In the genomic region with DNA sequence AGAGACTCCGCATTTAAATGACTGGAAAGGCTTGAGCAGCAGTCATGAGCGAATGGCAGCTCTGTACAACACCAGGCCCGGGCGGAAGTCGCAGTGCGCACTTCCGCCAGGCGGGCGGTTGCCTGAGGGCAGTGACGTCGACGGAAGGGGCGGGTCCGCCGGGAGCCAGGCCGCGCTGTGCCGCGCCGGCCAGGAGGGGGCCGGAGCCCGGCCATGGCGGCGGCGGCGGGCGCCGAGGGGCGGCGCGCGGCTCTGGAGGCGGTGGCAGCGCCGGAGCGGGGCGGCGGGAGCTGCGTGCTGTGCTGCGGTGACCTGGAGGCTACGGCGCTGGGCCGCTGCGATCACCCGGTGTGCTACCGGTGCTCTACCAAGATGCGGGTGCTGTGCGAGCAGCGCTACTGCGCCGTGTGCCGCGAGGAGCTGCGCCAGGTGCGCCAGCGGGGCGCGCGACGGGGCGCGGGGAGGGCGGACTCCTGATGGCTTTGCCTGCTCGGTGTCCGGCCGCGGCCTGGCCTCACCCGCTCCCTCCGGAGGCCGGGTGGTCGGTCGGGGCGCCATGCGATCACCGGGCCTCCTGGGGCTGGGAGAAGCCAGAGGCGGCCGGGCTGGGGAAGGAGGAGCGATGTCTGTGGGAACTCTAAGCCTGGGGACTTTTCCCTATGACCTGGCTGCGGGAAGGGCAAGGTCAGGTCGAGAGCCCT, we compare ENCODE assay signal across 7 mouse cellular contexts. TPM values are rescaled to one million over a fixed set of nuclear protein-coding genes. Genes with fewer than 3 reads are reported as not detected.
A peak's percentile ranks its signal among the peaks of the same experiment; 100 is the strongest.
DNase-seq lines count a peak whose midpoint lies in the region; ATAC-seq lines count a peak whose summit lies in the region.

A gene (plus strand): TSS at position 143 of the 701 bp plus-strand sequence.

- no peaks in the 10 kb centered on the region for H3K9me3 ChIP-seq in embryonic facial prominence, embryonic 11.5 days (replicated peaks; ENCODE audit: control insufficient read depth, low read length)
- H3K9me3 ChIP-seq in limb, embryonic 11.5 days (ENCODE audit: control insufficient read depth, low read length), result no peaks in the 10 kb centered on the region
- H3K9me3 ChIP-seq in midbrain, embryonic 14.5 days (ENCODE audit: control insufficient read depth, low read length), result no peaks in the 10 kb centered on the region

- DNase-seq in adrenal gland, postnatal 14 days, result peak; percentile 98
- DNase-seq in embryonic facial prominence, embryonic 11.5 days (ENCODE audit: low spot score), result peak; percentile 96
- peak; percentile 99 for DNase-seq in heart, adult 11 months
- peak; percentile 95 for DNase-seq in kidney, adult 18-20 months
- peak; percentile 94 for DNase-seq in limb, embryonic 11.5 days (ENCODE audit: low spot score)
- peak; percentile 98 for DNase-seq in midbrain, embryonic 14.5 days
- DNase-seq in spleen, adult 18-20 months, result peak; percentile 89 to 96

- no peaks in the 10 kb centered on the region for H3K27me3 ChIP-seq in embryonic facial prominence, embryonic 11.5 days (ENCODE audit: control insufficient read depth, insufficient read depth, low read length)
- H3K27me3 ChIP-seq in limb, embryonic 11.5 days (ENCODE audit: control insufficient read depth, insufficient read depth, low read length), result no peaks in the 10 kb centered on the region
- no peaks in the 10 kb centered on the region for H3K27me3 ChIP-seq in midbrain, embryonic 14.5 days (ENCODE audit: control insufficient read depth, insufficient read depth, low read length)

- under 1% methylated on average over 64 of the region's 80 CpGs for whole genome bisulfite sequencing in embryonic facial prominence, embryonic 11.5 days
- under 1% methylated on average over 67 of the region's 80 CpGs for WGBS in limb, embryonic 11.5 days
- under 1% methylated on average over 77 of the region's 80 CpGs for WGBS in midbrain, embryonic 14.5 days

- ATAC-seq in embryonic facial prominence, embryonic 11.5 days (replicated peaks; ENCODE audit: insufficient number of reproducible peaks, low FRiP score, low TSS enrichment, low read depth), result peak; percentile 95
- ATAC-seq in limb, embryonic 11.5 days (ENCODE audit: insufficient number of reproducible peaks, low FRiP score, low TSS enrichment, low read depth), result peak; percentile 96
- peak; percentile 98 for ATAC-seq in midbrain, embryonic 14.5 days (ENCODE audit: low FRiP score, low TSS enrichment)

- H3K36me3 ChIP-seq in embryonic facial prominence, embryonic 11.5 days (replicated peaks; ENCODE audit: control insufficient read depth, insufficient read depth, low read depth, low read length), result no peaks in the 10 kb centered on the region
- H3K36me3 ChIP-seq in limb, embryonic 11.5 days (ENCODE audit: control insufficient read depth, insufficient read depth, low read length), result no peaks in the 10 kb centered on the region
- no peaks in the 10 kb centered on the region for H3K36me3 ChIP-seq in midbrain, embryonic 14.5 days (ENCODE audit: control insufficient read depth, insufficient read depth, low read length)

- H3K9ac ChIP-seq in embryonic facial prominence, embryonic 11.5 days (replicated peaks; ENCODE audit: low read length), result peak within 1 kb of the TSS; percentile 97
- H3K9ac ChIP-seq in limb, embryonic 11.5 days (ENCODE audit: low read length), result peak within 1 kb of the TSS; percentile 96
- H3K9ac ChIP-seq in midbrain, embryonic 14.5 days (replicated peaks; ENCODE audit: low read length), result peak within 1 kb of the TSS; percentile 97

- H3K27ac ChIP-seq in embryonic facial prominence, embryonic 11.5 days (replicated peaks; ENCODE audit: low read depth, low read length), result peak within 1 kb of the TSS; percentile 78
- peak within 1 kb of the TSS; percentile 72 for H3K27ac ChIP-seq in limb, embryonic 11.5 days (replicated peaks; ENCODE audit: low read depth, low read length)
- peak within 1 kb of the TSS; percentile 89 for H3K27ac ChIP-seq in midbrain, embryonic 14.5 days (replicated peaks; ENCODE audit: low read depth, low read length)

- H3K4me2 ChIP-seq in embryonic facial prominence, embryonic 11.5 days (ENCODE audit: low read depth, low read length), result peak within 1 kb of the TSS; percentile 85
- H3K4me2 ChIP-seq in limb, embryonic 11.5 days (ENCODE audit: low read depth, severe bottlenecking), result peak within 1 kb of the TSS; percentile 56
- peak within 1 kb of the TSS; percentile 90 for H3K4me2 ChIP-seq in midbrain, embryonic 14.5 days (ENCODE audit: low read length)

- H3K4me3 ChIP-seq in embryonic facial prominence, embryonic 11.5 days (ENCODE audit: low read depth, low read length), result peak within 1 kb of the TSS; percentile 90
- peak within 1 kb of the TSS; percentile 97 for H3K4me3 ChIP-seq in limb, embryonic 11.5 days (ENCODE audit: low read depth, low read length)
- peak within 1 kb of the TSS; percentile 99 for H3K4me3 ChIP-seq in midbrain, embryonic 14.5 days (replicated peaks; ENCODE audit: low read depth, low read length)

- H3K4me1 ChIP-seq in embryonic facial prominence, embryonic 11.5 days (ENCODE audit: control insufficient read depth, insufficient read depth, low read length), result peaks cover 5% of the 10 kb centered on the region; the same call in 1 of the 2 replicates
- peaks cover 23% of the 10 kb centered on the region for H3K4me1 ChIP-seq in limb, embryonic 11.5 days (ENCODE audit: control insufficient read depth, insufficient read depth, low read length)
- H3K4me1 ChIP-seq in midbrain, embryonic 14.5 days (ENCODE audit: control insufficient read depth, insufficient read depth, low read length), result peaks cover 19% of the 10 kb centered on the region

RNA-seq across cellular contexts. Expression of the gene that starts here (rescaled TPM):
- total RNA-seq in adrenal gland, postnatal 14 days (2021), result 44.5 and 47.4 TPM in 2 replicates
- 24.1 and 26.6 TPM in 2 replicates for polyA plus RNA-seq in embryonic facial prominence, embryonic 11.5 days (2014; fragmentation: Nextera tagmentation; extraction: Ambion mirVana)
- polyA plus RNA-seq in limb, embryonic 11.5 days (2014; fragmentation: Nextera tagmentation; extraction: Ambion mirVana), result 36.3 and 42.0 TPM in 2 replicates
- polyA plus RNA-seq in midbrain, embryonic 14.5 days (2014; fragmentation: Nextera tagmentation; extraction: Ambion mirVana), result 22.8 and 24.5 TPM in 2 replicates

Comparison
In these comparisons a context has a peak if more than half of its experiments do, and no peak if none do; other contexts are left out.
1. Peak in every context shown above with its lines: DNase-seq, ATAC-seq, H3K4me3 ChIP-seq and H3K27ac ChIP-seq.